Mouse (Mus musculus) frontal cortex, postnatal 14 days (tissue): ENCODE measurements around the gene Kank3.

Source experiments
- DNase-seq, 2 experiments: peaks; one replicate each; pipeline ENCODE4 v3.0.0; 2022; ENCODE audit warnings: low spot score in 2 of 2

Kank3 gene

DNA sequence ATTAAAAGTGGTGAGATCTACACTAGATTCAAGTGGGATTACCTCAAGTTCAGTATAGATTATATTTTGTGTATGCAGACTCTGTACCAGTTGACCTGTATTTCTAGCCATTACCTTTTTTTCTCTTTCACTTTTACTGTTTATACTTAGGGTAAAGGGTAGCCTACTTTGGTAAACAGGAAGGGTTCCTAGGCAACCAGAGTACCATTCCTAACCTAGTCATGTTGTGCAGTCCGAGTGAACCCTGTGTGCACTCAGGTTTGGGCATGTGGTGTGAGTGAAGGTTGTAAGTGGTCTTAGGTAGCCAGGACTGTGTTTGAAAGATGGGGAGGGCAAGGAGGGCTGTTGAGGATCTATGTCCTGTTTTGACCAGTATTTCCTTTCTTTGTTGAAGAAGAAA is 41.0 kb downstream of the Kank3 start:
- DNase-seq, result no peak

DNA sequence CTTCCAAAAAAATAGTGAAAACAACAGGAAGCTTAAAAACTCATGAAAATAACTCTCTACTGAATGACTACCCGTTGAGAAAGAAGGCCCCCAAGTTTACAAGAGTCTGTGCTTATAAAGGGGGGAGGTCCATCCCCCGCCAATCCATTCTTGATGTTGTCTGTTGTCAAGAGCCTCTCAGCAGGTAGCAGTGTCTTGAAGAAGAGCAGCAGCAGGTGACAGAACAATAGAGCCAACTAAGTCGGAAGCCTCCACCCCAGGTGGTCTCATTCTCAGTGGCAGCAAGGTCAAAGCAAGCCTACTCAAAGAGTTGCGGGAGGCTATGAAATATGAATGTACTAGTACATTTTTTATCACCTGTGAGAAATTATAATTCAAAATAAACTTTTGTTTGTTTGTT is 47.5 kb downstream of the Kank3 start:
- no peak for DNase-seq

DNA sequence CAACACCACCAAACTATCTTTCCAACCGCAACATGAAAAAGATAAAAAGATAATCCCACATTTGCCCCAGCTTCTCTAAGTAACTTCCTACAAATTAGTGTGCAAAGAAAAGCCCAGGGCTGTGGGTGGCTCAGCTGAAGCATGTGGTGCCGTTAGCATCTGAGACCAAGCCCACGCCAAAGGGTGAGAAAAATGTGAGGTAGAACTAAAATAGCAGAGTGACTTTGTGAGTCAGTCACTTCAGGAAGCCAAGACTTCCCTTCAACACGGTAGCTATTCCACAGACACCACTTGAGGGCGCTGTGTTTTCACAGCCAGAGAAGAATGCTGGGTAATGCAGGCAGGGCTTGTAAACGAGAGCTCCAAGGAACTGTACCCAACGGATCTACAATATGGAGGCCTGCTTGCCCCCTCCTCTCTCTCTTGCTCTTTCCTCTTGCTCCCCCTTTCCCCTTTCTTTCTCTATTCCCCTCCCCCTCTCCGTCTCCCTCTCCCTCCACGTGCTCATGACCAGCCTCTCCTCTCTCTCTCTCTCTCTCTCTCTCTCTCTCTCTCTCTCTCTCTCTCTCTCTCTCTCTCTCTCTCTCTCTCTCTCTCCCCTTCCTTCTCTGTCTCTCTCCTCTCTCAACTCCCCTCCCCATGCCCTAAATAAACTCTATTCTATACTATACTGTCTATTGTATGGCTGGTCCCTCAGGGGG is 55.2 kb downstream of the Kank3 start:
- peak; percentile 72 to 80 for DNase-seq
